Mouse (Mus musculus) stomach, postnatal 0 days (tissue): Measurements from ENCODE around the gene Dnajb1. TPM values are rescaled to one million over a fixed set of nuclear protein-coding genes. Genes with fewer than 3 reads are reported as not detected.

Experiments used
- ATAC-seq: fragments of 200-750 bp; cut with Nextera tagmentation; 2 replicates; pipeline ENCODE4 v1.8.0; 2017; ENCODE audit not compliant: low FRiP score, low TSS enrichment
- DNase-seq: peaks from one replicate; pipeline ENCODE4 v3.0.0-alpha.2; 2016; ENCODE audit warnings: low spot score
- H3K27ac ChIP-seq: fragments of 300-500 bp; sonication (generic); replicated peaks from 2 replicates; pipeline ENCODE4 v1.5.1; 2014; ENCODE audit warnings: mild to moderate bottlenecking, control low read depth
- H3K27me3 ChIP-seq: fragments of 300-500 bp; sonication (generic); 2 replicates; pipeline ENCODE4 v1.6.1; 2014; ENCODE audit warnings: low read length; ENCODE audit not compliant: control insufficient read depth, insufficient read depth
- H3K36me3 ChIP-seq: fragments of 300-500 bp; sonication (generic); 2 replicates; pipeline ENCODE4 v1.6.1; 2014; ENCODE audit warnings: low read length, mixed read lengths; ENCODE audit not compliant: control insufficient read depth, insufficient read depth
- H3K4me1 ChIP-seq: fragments of 300-500 bp; sonication (generic); replicated peaks from 2 replicates; pipeline ENCODE4 v1.6.1; 2014; ENCODE audit warnings: antibody characterized with exemption; ENCODE audit not compliant: control insufficient read depth, insufficient read depth
- H3K4me2 ChIP-seq: fragments of 300-500 bp; sonication (generic); replicated peaks from 2 replicates; pipeline ENCODE4 v1.6.1; 2014; ENCODE audit warnings: low read depth, mild to moderate bottlenecking, control low read depth, moderate library complexity
- H3K4me3 ChIP-seq: fragments of 300-500 bp; sonication (generic); 2 replicates; pipeline ENCODE4 v1.5.1; 2014; ENCODE audit warnings: low read depth, low read length, control low read depth
- H3K9ac ChIP-seq: fragments of 300-500 bp; sonication (generic); 2 replicates; pipeline ENCODE4 v1.6.1; 2014; ENCODE audit warnings: mild to moderate bottlenecking, low read length, control low read depth, mixed read lengths
- H3K9me3 ChIP-seq: fragments of 300-500 bp; sonication (generic); 2 replicates; pipeline ENCODE4 v1.6.1; 2016; ENCODE audit warnings: low read length; ENCODE audit not compliant: control insufficient read depth
- CTCF ChIP-seq: IDR thresholded peaks from 2 replicates; pipeline ENCODE4 v1.5.1; 2016; ENCODE audit warnings: antibody characterized with exemption, low read depth, mild to moderate bottlenecking, moderate library complexity
- EP300 ChIP-seq: optimal IDR thresholded peaks from 2 replicates; pipeline ENCODE3; 2016; ENCODE audit warnings: antibody characterized with exemption
- WGBS: fragments of 180-500 bp; shearing (Covaris S2); extraction: QIAGEN DNeasy Blood & Tissue Kit; methylation state at CpG from one replicate; pipeline ENCODE4 v1.1.7; 2014; 5-methylcytosine and 5-hydroxymethylcytosine counted together
- polyA plus RNA-seq: library from polyadenylated mRNA; unstranded; fragments of >200 nt; fragmentation: Nextera tagmentation; extraction: Ambion mirVana; gene quantifications from 2 replicates; pipeline ENCODE4 v1.2.1, GENCODE M21; 2015

The Dnajb1 gene
- polyA plus RNA-seq, 1 experiment from 2014 or later: 36.9 TPM

- peak; percentile 10 for DNase-seq
- ATAC-seq: no peak
- Histone ChIP-seq H3K27ac (no peak overlapping the region), H3K9ac (no peak overlapping the region), H3K4me2 (no peak overlapping the region), H3K36me3 (peaks cover 6% of the 10 kb centered on the region; the same call in 1 of the 2 replicates), H3K9me3 (no peaks in the 10 kb centered on the region), H3K4me1 (peaks cover 6% of the 10 kb centered on the region; the same call in 1 of the 2 replicates), H3K4me3 (no peak overlapping the region), H3K27me3 (no peaks in the 10 kb centered on the region)
- 33% methylated on average over 2 of the region's 4 CpGs for WGBS
- TF ChIP-seq EP300 (no peak), CTCF (no peak)
Observed at GRCm38 (mm10) chr8:83576516-83576895, 31.5 kb upstream of the Dnajb1 start.

GRCm38 (mm10) chr8:83576921-83577320, 31.1 kb upstream of the Dnajb1 start:
- Histone ChIP-seq H3K36me3 (peaks cover 3% of the 10 kb centered on the region; the same call in 1 of the 2 replicates), H3K9ac (no peak overlapping the region), H3K4me1 (peaks cover 6% of the 10 kb centered on the region; the same call in 1 of the 2 replicates), H3K27ac (no peak overlapping the region), H3K9me3 (no peaks in the 10 kb centered on the region), H3K4me3 (no peak overlapping the region), H3K27me3 (no peaks in the 10 kb centered on the region), H3K4me2 (no peak overlapping the region)
- TF ChIP-seq CTCF (no peak), EP300 (no peak)
- ATAC-seq: no peak
- WGBS: 58% methylated on average over 4 of the region's 4 CpGs
- peak; percentile 12 for DNase-seq

GRCm38 (mm10) chr8:83577384-83577791, 30.6 kb upstream of the Dnajb1 start:
- Histone ChIP-seq H3K4me3 (no peak overlapping the region), H3K9me3 (no peaks in the 10 kb centered on the region), H3K9ac (no peak overlapping the region), H3K4me1 (peaks cover 6% of the 10 kb centered on the region; the same call in 1 of the 2 replicates), H3K27ac (no peak overlapping the region; the same call in 1 of the 2 replicates), H3K4me2 (no peak overlapping the region), H3K36me3 (peaks cover 2% of the 10 kb centered on the region; the same call in 1 of the 2 replicates), H3K27me3 (no peaks in the 10 kb centered on the region)
- TF ChIP-seq CTCF (no peak), EP300 (no peak)
- peak; percentile 12 for DNase-seq
- WGBS: 54% methylated on average over 9 of the region's 9 CpGs
- ATAC-seq: peak; percentile 14; the same call in 1 of the 2 replicates

GRCm38 (mm10) chr8:83578131-83579055, 29.6 kb upstream of the Dnajb1 start:
- Histone ChIP-seq H3K9me3 (no peaks in the 10 kb centered on the region), H3K4me3 (no peak overlapping the region), H3K4me2 (no peak overlapping the region), H3K27ac (no peak overlapping the region), H3K4me1 (peaks cover 6% of the 10 kb centered on the region; the same call in 1 of the 2 replicates), H3K36me3 (no peaks in the 10 kb centered on the region; the same call in 1 of the 2 replicates), H3K9ac (no peak overlapping the region; the same call in 1 of the 2 replicates), H3K27me3 (no peaks in the 10 kb centered on the region)
- DNase-seq (peak; percentile 14), ATAC-seq (no peak)
- TF ChIP-seq CTCF (no peak), EP300 (no peak)
- 63% methylated on average over 17 of the region's 17 CpGs for WGBS

- Histone ChIP-seq H3K36me3 (peaks cover 3% of the 10 kb centered on the region; the same call in 1 of the 2 replicates), H3K4me1 (peaks cover 6% of the 10 kb centered on the region; the same call in 1 of the 2 replicates), H3K27me3 (no peaks in the 10 kb centered on the region), H3K9me3 (no peaks in the 10 kb centered on the region), H3K27ac (no peak overlapping the region), H3K4me2 (no peak overlapping the region), H3K9ac (no peak overlapping the region), H3K4me3 (no peak overlapping the region)
- ATAC-seq: no peak
- no peak for TF ChIP-seq EP300
- no peak for TF ChIP-seq CTCF
- peak; percentile 12 for DNase-seq
- WGBS: 78% methylated on average over 8 of the region's 8 CpGs
Observed at GRCm38 (mm10) chr8:83579676-83580075, 28.3 kb upstream of the Dnajb1 start.
